Mouse (Mus musculus) gastrocnemius, adult 2 months (tissue): Measurements from ENCODE around the gene Mllt10. TPM values are rescaled to one million over a fixed set of nuclear protein-coding genes. Genes with fewer than 3 reads are reported as not detected.
A peak's percentile ranks its signal among the peaks of the same experiment; 100 is the strongest.

Source experiments
- DNase-seq: peaks from one replicate; pipeline ENCODE4 v3.0.0; 2022
- H3K27ac ChIP-seq: fragments of 200-600 bp; 2 replicates; pipeline ENCODE4 v1.8.1; 2022; ENCODE audit warnings: mild to moderate bottlenecking
- H3K4me3 ChIP-seq: fragments of 200-600 bp; 2 replicates; pipeline ENCODE4 v1.8.1; 2022; ENCODE audit warnings: mild to moderate bottlenecking, moderate library complexity
- CTCF ChIP-seq: fragments of 200-600 bp; IDR thresholded peaks from 2 replicates; pipeline ENCODE4 v1.8.1; 2022; ENCODE audit warnings: antibody characterized with exemption, mild to moderate bottlenecking, moderate library complexity
- intact Hi-C: fragments of 180-260 bp; cut with DNase I; formaldehyde crosslinking; loops from one replicate; pipeline ENCODE4 v1.15.1; 2025
- total RNA-seq, 2 experiments: library from RNA; stranded (reverse); gene quantifications; 2 replicates each; pipeline ENCODE4 v1.2.3; 2021

Mllt10 gene
- total RNA-seq, 2 experiments from 2014 or later, result 24.0 to 24.1 TPM

GRCm38 (mm10) chr2:18038895-18039371 lies 16.1 kb upstream of the Mllt10 start:
- no peak for DNase-seq
- intact Hi-C loops, result no loop called here
- H3K27ac ChIP-seq, result no peak overlapping the region
- no peak overlapping the region for H3K4me3 ChIP-seq
- no peak for TF ChIP-seq CTCF

GRCm38 (mm10) chr2:18039566-18040290 lies 15.3 kb upstream of the Mllt10 start:
- Histone ChIP-seq H3K4me3 (peak overlapping the region; percentile 25), H3K27ac (no peak overlapping the region)
- TF ChIP-seq CTCF, result no peak
- intact Hi-C loops, result no loop called here
- DNase-seq, result no peak

GRCm38 (mm10) chr2:18040347-18041160 lies 14.5 kb upstream of the Mllt10 start:
- intact Hi-C loops, result no loop called here
- H3K4me3 ChIP-seq, result no peak overlapping the region
- no peak for DNase-seq
- H3K27ac ChIP-seq, result no peak overlapping the region
- TF ChIP-seq CTCF, result no peak

GRCm38 (mm10) chr2:18041199-18041885 lies 13.7 kb upstream of the Mllt10 start:
- Histone ChIP-seq H3K4me3 (no peak overlapping the region), H3K27ac (no peak overlapping the region)
- DNase-seq, result no peak
- intact Hi-C loops, result no loop called here
- no peak for TF ChIP-seq CTCF

- Histone ChIP-seq H3K4me3 (no peak overlapping the region), H3K27ac (no peak overlapping the region)
- intact Hi-C loops, result no loop called here
- DNase-seq, result no peak
- no peak for TF ChIP-seq CTCF
Measured at GRCm38 (mm10) chr2:18045143-18045780, 9.8 kb upstream of the Mllt10 start.

- no peak overlapping the region for H3K27ac ChIP-seq
- TF ChIP-seq CTCF, result no peak
- intact Hi-C loops, result loop anchor here (2.0 kb wide), 1 partner anchor 15 kb away; no protein-coding TSS in a partner anchor
- H3K4me3 ChIP-seq, result peak overlapping the region; percentile 82
- DNase-seq, result no peak
Measured at GRCm38 (mm10) chr2:18045781-18046181, 9.3 kb upstream of the Mllt10 start.

- no peak for TF ChIP-seq CTCF
- intact Hi-C loops, result loop anchor here (2.0 kb wide), 1 partner anchor 15 kb away; no protein-coding TSS in a partner anchor
Measured at GRCm38 (mm10) chr2:18046186-18046585, 8.9 kb upstream of the Mllt10 start.

GRCm38 (mm10) chr2:18046758-18047645 lies 8.0 kb upstream of the Mllt10 start:
- peak; percentile 89 for DNase-seq
- intact Hi-C loops, result loop anchor here (2.0 kb wide), 1 partner anchor 16 kb away; no protein-coding TSS in a partner anchor
- TF ChIP-seq CTCF, result no peak
- Histone ChIP-seq H3K4me3 (peak overlapping the region; percentile 82), H3K27ac (peak overlapping the region; percentile 90)

More at GRCm38 (mm10) chr2:18046186-18046585, 8.9 kb upstream of the Mllt10 start:
- no peak for DNase-seq
- peak overlapping the region; percentile 90 for H3K27ac ChIP-seq
- peak overlapping the region; percentile 82 for H3K4me3 ChIP-seq

- Histone ChIP-seq H3K4me3 (peak overlapping the region; percentile 82), H3K27ac (peak overlapping the region; percentile 90)
- no peak; the same call in 1 of the 2 replicates for TF ChIP-seq CTCF
- peak; percentile 89 for DNase-seq
- intact Hi-C loops, result loop anchor here (2.0 kb wide), 1 partner anchor 17 kb away; no protein-coding TSS in a partner anchor
Measured at GRCm38 (mm10) chr2:18047646-18048452, 7.2 kb upstream of the Mllt10 start.

- peak within 1 kb of the TSS; percentile 82 for H3K4me3 ChIP-seq
- intact Hi-C loops, result no loop called here
- no peak for TF ChIP-seq CTCF
- peak within 1 kb of the TSS; percentile 90 for H3K27ac ChIP-seq
- DNase-seq, result no peak
Measured at GRCm38 (mm10) chr2:18048453-18049075, 6.5 kb upstream of the Mllt10 start, which contains the start of gene Skida1. TSS of gene Skida1 (minus strand) at chr2:18049051.
